15 mouse cellular contexts compared by ENCODE assay signal in the genomic region with DNA sequence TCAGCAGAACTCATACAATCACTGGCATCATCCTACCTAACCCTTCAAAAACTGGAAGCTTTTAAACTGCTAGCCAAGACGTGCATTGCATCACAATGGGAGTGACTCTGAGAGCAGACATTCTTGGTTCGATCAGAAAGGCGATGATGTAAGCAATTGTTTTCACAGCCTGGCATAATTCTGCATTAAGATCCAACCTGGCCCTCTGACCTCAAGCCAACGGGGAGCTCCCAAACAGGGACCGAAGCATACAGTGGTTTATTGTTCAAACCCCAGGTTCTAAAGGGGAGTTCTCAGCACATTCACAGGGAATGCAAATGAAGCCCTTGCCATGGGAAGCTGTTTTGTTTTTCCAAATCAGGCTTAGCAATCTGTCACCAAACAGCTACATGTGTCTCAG.
DNase-seq lines count a peak whose midpoint lies in the region; ATAC-seq and TF ChIP-seq lines count a peak whose summit lies in the region.
"Had no signal": no experiment of that assay in that cellular context is flagged by ENCODE, and none has a peak within 500 bp of the region (broad histone marks: within the 10 kb centered on the region; RNA-seq: fewer than 3 reads in every experiment).

No protein-coding gene starts in this region.

- H3K27me3 ChIP-seq in forebrain, embryonic 13.5 days = no peaks in the 10 kb centered on the region
- H3K27me3 ChIP-seq in hindbrain, postnatal 0 days (ENCODE audit: insufficient read depth, low read length) = no peaks in the 10 kb centered on the region
- H3K27me3 ChIP-seq in neural tube, embryonic 14.5 days (ENCODE audit: control insufficient read depth, insufficient read depth, low read length) = no peaks in the 10 kb centered on the region

- TF ChIP-seq CTCF in hindbrain, postnatal 0 days (IDR thresholded peaks at IDR 0.05; ENCODE audit: low read depth) = no peak
- TF ChIP-seq CTCF in left cerebral cortex, adult 2 months (IDR thresholded peaks at IDR 0.05) = no peak

- H3K4me2 ChIP-seq in forebrain, embryonic 13.5 days = peak overlapping the region; percentile 29
- H3K4me2 ChIP-seq in hindbrain, postnatal 0 days (ENCODE audit: low read depth, low read length) = peak overlapping the region; percentile 11; the same call in 1 of the 2 replicates
- no peak overlapping the region for H3K4me2 ChIP-seq in neural tube, embryonic 14.5 days (ENCODE audit: low read depth, low read length)

- no peaks in the 10 kb centered on the region for H3K9me3 ChIP-seq in forebrain, embryonic 13.5 days (replicated peaks)
- H3K9me3 ChIP-seq in hindbrain, postnatal 0 days (ENCODE audit: low read length) = no peaks in the 10 kb centered on the region
- no peaks in the 10 kb centered on the region for H3K9me3 ChIP-seq in neural tube, embryonic 14.5 days (ENCODE audit: control insufficient read depth, low read length)

- DNase-seq in layer of hippocampus, adult 18-20 months (ENCODE audit: low spot score in 2 of 2) = peak; percentile 6 to 36
- no peak for DNase-seq in layer of hippocampus, adult 11-12 months (ENCODE audit: low spot score)
- peak; percentile 42 for DNase-seq in hindbrain, postnatal 0 days (ENCODE audit: low spot score)
- DNase-seq in adrenal gland, adult (ENCODE audit: inconsistent age in 2 of 2, low spot score in 1 of 2) = no peak
- DNase-seq in left cerebral cortex, adult 2 months (ENCODE audit: extremely low spot score in 1 of 2, low spot score in 2 of 2) = no peak
- no peak for DNase-seq in cerebellum, adult 9-10 months
- DNase-seq: cerebellum, postnatal 10 days; heart, postnatal 14 days; kidney, adult 8-10 months; thymus, postnatal 25 days had no signal

- H3K36me3 ChIP-seq in forebrain, embryonic 13.5 days (ENCODE audit: poor library complexity, severe bottlenecking) = no peaks in the 10 kb centered on the region
- H3K36me3 ChIP-seq in hindbrain, postnatal 0 days (ENCODE audit: insufficient read depth, low read length) = no peaks in the 10 kb centered on the region
- no peaks in the 10 kb centered on the region for H3K36me3 ChIP-seq in neural tube, embryonic 14.5 days (ENCODE audit: control insufficient read depth, insufficient read depth, low read length)

- intact Hi-C loops in left cerebral cortex, adult 2 months (cut with DNase I) = no loop called here

- peak overlapping the region; percentile 80 for H3K27ac ChIP-seq in forebrain, embryonic 13.5 days
- H3K27ac ChIP-seq in hindbrain, postnatal 0 days = 0 out of 2 replicates have a peak overlapping the region, but pooled peaks have one; percentile 34
- H3K27ac ChIP-seq in neural tube, embryonic 14.5 days (ENCODE audit: low read depth, low read length) = peak overlapping the region; percentile 56
- no peak overlapping the region for H3K27ac ChIP-seq in left cerebral cortex, adult 2 months

- 1% methylated on average over 5 of the region's 5 CpGs for WGBS in forebrain, embryonic 13.5 days
- 7% methylated on average over 5 of the region's 5 CpGs for WGBS in hindbrain, postnatal 0 days
- WGBS in neural tube, embryonic 14.5 days = 3% methylated on average over 5 of the region's 5 CpGs

- peak; percentile 79 for ATAC-seq in forebrain, embryonic 13.5 days
- peak; percentile 45; the same call in 1 of the 2 replicates for ATAC-seq in hindbrain, postnatal 0 days
- peak; percentile 36; the same call in 1 of the 2 replicates for ATAC-seq in neural tube, embryonic 14.5 days (ENCODE audit: low read depth)
- ATAC-seq: activated CD4-positive, CD25-positive, alpha-beta regulatory T cell, adult 4 months had no signal

- 0 out of 2 replicates have a peak overlapping the region, but pooled peaks have one; percentile 9 for H3K9ac ChIP-seq in forebrain, embryonic 13.5 days
- no peak overlapping the region for H3K9ac ChIP-seq in hindbrain, postnatal 0 days (replicated peaks; ENCODE audit: low read length)
- no peak overlapping the region for H3K9ac ChIP-seq in neural tube, embryonic 14.5 days (replicated peaks; ENCODE audit: low read depth, low read length)

- H3K4me1 ChIP-seq in forebrain, embryonic 13.5 days = peaks cover 60% of the 10 kb centered on the region
- peaks cover 8% of the 10 kb centered on the region; the same call in 1 of the 2 replicates for H3K4me1 ChIP-seq in hindbrain, postnatal 0 days (ENCODE audit: insufficient read depth, low read length)
- H3K4me1 ChIP-seq in neural tube, embryonic 14.5 days (ENCODE audit: control insufficient read depth, insufficient read depth, low read length) = peaks cover 24% of the 10 kb centered on the region

- no peak overlapping the region for H3K4me3 ChIP-seq in forebrain, embryonic 13.5 days
- no peak overlapping the region for H3K4me3 ChIP-seq in hindbrain, postnatal 0 days (ENCODE audit: low read length)
- H3K4me3 ChIP-seq in neural tube, embryonic 14.5 days (ENCODE audit: low read depth, low read length) = no peak overlapping the region
- H3K4me3 ChIP-seq in left cerebral cortex, adult 2 months = no peak overlapping the region
- H3K4me3 ChIP-seq: erythroblast, embryonic 14.5 days; myocyte had no signal

Comparison
In these comparisons a context has a peak if more than half of its experiments do, and no peak if none do; other contexts are left out.
1. DNase-seq: peak in layer of hippocampus, adult 18-20 months (2 of 2) and hindbrain, postnatal 0 days (single experiment); none in layer of hippocampus, adult 11-12 months (single experiment), adrenal gland, adult (0 of 2), left cerebral cortex, adult 2 months (0 of 2) and cerebellum, adult 9-10 months (single experiment).
2. Peak in every context shown above with its lines, with median percentiles within 50 percentile points of each other: ATAC-seq.